Mouse (Mus musculus): Measurements from ENCODE around the gene Pla2g15.

DNA sequence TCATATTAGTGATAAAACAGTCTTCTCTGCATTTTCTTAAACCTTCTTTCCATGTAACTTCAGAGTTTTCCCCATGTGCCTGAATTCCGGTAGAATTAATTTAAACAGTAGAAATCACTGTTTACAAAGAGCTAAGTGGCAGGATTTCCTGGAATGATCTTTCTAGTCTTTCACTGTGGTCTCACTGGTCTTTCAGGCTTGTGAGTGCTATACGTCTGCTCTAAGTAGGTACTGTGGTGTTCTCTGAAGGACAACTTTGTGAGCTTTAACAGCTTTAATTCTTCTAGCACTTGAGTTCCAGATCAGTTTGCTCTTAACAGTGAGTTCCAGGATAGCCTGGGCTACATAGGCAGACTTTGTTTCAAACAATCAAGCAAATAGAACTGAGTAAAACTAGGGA, 28.2 kb downstream of the Pla2g15 start:
- TF ChIP-seq EP300 (IDR thresholded peaks at IDR 0.05; ENCODE audit: low read length) (no peak), CTCF (conservative IDR thresholded peaks at IDR 0.05 in 1 of 2, IDR thresholded peaks at IDR 0.05 in 1 of 2; ENCODE audit: low read depth in 2 of 2, low read length in 2 of 2) (no peak), POLR2A (IDR thresholded peaks at IDR 0.05; ENCODE audit: low read depth, low read length) (no peak), NELFE (IDR thresholded peaks at IDR 0.05; ENCODE audit: low read depth, low read length) (no peak), KAT2A (IDR thresholded peaks at IDR 0.05; ENCODE audit: insufficient replicate concordance, low read length) (no peak), SMC3 (IDR thresholded peaks at IDR 0.05; ENCODE audit: low read depth, low read length) (no peak), ZNF384 (IDR thresholded peaks at IDR 0.05; ENCODE audit: low read depth, low read length) (no peak), SIN3A (IDR thresholded peaks at IDR 0.05; ENCODE audit: low read length) (no peak), ZKSCAN1 (IDR thresholded peaks at IDR 0.05; ENCODE audit: borderline replicate concordance, low read depth, low read length) (no peak)
